Mouse (Mus musculus) ovary, postnatal 36 days (tissue): ENCODE data around the gene Plekhf1.

Experiments used
- DNase-seq: peaks from one replicate; pipeline ENCODE4 v3.0.0; 2022; ENCODE audit warnings: low spot score, mixed read lengths

Plekhf1 gene

DNA sequence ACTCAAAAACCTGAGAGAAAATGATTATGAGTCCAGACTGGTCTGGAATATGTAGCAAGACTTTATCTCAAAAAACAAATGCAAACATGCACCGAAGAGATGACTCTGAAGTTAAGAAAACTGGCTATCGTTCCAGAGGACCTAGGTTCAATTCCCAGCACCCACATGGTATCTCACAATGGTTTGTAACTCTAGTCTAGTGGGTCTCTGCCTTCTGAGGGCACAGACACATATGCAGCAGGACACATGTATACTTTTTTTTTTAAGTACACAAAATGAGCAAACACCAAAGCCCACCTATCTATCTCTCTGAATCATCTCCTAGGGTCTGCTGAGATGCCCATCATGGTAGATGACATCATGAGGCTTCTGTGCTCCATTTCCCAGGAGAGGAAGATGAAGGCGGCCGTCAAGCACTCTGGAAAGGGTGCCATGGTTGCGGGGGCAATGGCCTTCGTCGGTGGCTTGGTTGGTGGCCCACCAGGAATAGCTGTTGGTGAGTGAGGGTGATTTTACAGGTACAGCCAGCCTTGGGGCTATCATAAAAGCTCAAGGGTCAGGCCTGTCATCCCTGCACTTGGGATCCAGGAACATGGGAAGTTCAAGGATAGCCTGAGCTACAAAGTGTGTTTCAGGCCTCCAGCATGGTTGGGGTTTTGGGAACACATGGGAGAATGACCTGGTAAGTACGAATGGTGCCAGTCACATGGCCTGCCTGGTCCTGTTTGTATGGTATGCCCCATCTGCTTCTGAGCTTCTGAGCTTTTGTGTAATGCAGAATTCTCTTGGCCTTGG, 39.3 kb downstream of the Plekhf1 start:
- DNase-seq = no peak

DNA sequence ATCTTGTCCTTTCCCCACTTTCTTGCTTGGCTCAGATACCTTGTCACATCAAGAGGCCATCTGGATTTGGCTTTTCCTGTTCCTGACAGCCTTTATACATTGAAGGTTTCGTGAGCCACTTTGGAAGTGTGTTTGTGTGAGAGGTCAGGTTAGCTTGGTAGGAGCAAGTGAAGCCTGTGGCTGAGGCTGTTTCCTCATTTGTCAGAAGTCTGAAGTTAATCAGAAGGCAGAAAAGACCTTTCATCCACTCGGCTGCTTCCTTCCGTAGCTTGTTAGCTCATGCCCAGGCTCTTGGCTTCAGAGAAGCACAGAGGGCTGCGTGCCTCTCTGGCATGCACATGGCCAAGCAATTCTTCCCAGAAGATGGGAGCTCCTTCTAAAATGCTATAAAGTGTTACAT, 40.0 kb downstream of the Plekhf1 start:
- no peak for DNase-seq

DNA sequence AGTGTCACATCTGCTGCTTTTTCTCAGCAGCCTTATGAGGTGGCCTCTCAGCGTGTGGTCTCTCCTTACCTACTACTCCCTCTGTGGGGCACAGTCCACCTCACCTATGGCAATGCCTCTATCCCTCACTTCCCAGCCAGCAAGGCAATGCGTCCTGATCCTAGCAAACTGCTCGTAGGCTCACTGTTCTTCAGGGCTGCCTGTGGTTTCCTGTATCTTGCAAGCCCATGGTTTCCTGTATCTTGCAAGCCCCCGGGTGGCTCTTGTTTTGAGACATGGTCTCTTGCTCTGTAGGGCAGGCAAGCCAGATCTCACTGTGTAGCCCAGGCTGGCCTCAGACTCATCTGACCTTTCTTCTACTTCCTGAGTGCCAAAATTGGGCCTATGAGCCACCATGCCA, 41.0 kb downstream of the Plekhf1 start:
- DNase-seq = no peak

DNA sequence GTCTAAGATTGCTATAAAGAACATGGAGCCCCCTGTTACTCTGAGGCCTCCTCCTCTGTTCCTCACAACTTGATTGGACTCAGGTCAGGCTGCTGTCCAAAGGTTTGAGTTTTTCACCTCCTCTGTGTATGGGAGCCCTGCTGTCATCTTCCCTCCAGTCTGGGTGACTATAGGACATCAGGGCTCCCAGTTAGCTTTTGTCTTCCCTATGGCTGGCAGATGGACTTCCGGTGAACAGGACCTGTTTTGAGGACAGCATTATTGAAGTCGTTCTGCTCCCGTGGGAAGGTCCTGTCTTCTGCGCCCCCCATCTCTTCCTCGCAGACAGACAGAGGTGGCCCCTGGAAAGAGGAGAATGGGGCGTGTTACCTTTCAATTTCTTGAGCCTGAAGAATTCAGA, 43.0 kb downstream of the Plekhf1 start:
- DNase-seq = no peak

- no peak for DNase-seq
Observed at GRCm38 (mm10) chr7:38184418-38184745, 43.4 kb downstream of the Plekhf1 start.

- peak; percentile 85 for DNase-seq
Observed at GRCm38 (mm10) chr7:38183709-38184417, 44.0 kb downstream of the Plekhf1 start.

GRCm38 (mm10) chr7:38182962-38183687, 44.7 kb downstream of the Plekhf1 start, which contains the start of gene 1600014C10Rik:
Gene 1600014C10Rik (plus strand): TSS chr7:38183217.
- peak; percentile 48 for DNase-seq

DNA sequence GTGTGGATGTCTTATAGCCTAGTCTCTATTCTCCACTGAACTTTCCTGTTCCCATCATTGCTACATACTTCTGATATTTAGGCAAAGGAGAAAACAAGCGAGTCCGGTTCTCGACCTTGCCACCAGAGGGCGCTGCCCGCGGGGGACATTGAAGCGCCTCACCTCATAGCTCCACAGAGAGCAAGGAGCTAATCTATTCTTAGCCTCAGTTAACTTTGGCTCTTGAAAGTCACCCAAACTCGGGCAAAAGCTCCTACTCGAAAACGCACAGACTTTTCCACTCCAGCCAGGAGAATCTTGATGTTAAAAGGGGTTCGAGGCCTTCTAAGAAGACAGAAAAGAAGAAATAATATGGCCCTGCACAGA, 45.2 kb downstream of the Plekhf1 start:
- DNase-seq = peak; percentile 83

GRCm38 (mm10) chr7:38181366-38181765, 46.5 kb downstream of the Plekhf1 start:
- DNase-seq = no peak

GRCm38 (mm10) chr7:38179896-38180295, 47.9 kb downstream of the Plekhf1 start:
- DNase-seq = no peak

DNA sequence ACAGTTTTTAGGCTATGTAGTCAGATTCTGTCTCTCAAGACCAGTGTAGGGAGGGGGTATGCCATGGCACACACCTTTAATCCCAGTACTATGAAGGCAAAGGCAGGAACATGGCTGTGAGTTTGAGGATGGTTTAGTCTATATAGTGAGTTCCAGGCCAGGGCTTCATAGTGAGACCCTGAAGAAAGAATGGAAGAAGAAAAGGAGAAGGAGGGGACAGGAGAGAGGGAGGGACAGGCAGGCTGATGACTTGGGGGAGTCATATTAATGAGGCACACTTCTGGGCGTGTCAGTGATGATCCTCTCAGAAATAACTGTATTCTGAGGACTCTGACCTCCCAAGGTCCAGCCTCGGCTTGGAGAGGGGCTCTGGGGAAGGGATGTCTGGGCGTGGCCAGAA, 51.8 kb downstream of the Plekhf1 start:
- no peak for DNase-seq

GRCm38 (mm10) chr7:38174321-38175148, 53.3 kb downstream of the Plekhf1 start:
- DNase-seq = peak; percentile 19

DNA sequence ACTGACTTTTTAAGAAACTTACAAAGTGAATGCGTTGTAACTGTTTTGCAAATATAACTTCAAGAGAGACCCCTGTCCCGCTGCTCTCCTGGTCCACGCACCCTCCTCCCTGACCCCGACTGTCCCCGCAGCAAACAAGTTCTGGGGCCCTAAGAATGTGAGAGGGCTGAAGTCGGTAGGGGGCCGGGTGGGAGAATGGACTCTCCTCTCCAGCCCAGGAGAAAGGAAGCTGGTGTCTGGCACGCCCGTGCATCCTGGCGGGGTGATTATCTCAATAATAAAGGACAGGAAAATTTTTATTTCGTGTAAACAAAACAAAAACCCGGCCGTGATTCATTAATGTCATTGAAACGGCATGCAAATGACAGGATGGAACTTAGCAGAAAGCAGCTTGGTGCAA, 53.9 kb downstream of the Plekhf1 start:
- DNase-seq = no peak

DNA sequence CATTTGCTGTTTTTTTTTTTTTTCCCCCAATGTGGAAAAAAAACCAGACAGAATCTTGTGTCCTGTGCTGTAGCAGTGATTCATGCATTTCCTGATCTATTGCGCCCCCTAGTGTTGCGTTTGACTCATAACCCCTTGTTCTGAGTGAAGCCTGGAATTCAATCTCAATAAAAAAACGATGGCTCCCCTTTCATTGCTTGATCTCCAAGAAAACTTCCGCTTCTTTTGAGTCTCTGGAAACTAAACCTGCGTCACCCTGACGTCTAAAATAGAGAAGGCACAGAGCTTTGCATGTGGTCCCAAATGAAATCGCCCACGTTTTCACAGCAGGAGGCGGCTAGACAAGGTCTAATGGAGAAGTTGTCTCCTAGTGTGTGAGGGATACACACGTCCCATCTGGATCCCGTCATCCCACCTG, 60.1 kb downstream of the Plekhf1 start:
- no peak for DNase-seq
